Mouse (Mus musculus): ENCODE measurements at regions not wholly inside any gene's neighbourhood (a gene's known extent, or its start where the extent isn't known, plus 50 kb on each side); places are given as distances from the start of the nearest gene placed in this dataset.

GRCm38 (mm10) chr12:96922752-96923151, 1230.7 kb downstream of the Flrt2 start:
- DNase-seq (ENCODE audit: low spot score in 2 of 2) = peak in 1 of 2 experiments; percentile 5
